Mouse (Mus musculus) cortical plate, adult 2 months (tissue): Measurements from ENCODE around the gene Dnm1. TPM values are rescaled to one million over a fixed set of nuclear protein-coding genes. Genes with fewer than 3 reads are reported as not detected.

Experiments
- H3K27ac ChIP-seq: fragments of 200-500 bp; 2 replicates; pipeline ENCODE4 v1.5.1; 2012; ENCODE audit warnings: low read length, control low read depth, inconsistent platforms; ENCODE audit not compliant: insufficient read depth
- H3K4me1 ChIP-seq: fragments of 200-500 bp; 2 replicates; pipeline ENCODE4 v1.6.1; 2011; ENCODE audit warnings: low read length; ENCODE audit not compliant: control insufficient read depth, insufficient read depth
- H3K4me3 ChIP-seq: fragments of 200-500 bp; 2 replicates; pipeline ENCODE4 v1.5.1; 2011; ENCODE audit warnings: mild to moderate bottlenecking, low read length, control low read depth; ENCODE audit not compliant: insufficient read depth
- CTCF ChIP-seq: fragments of 200-500 bp; IDR thresholded peaks from 2 replicates; pipeline ENCODE4 v1.5.1; 2011; ENCODE audit warnings: mild to moderate bottlenecking, control low read depth, low read length; ENCODE audit not compliant: insufficient read depth; ENCODE audit errors: extremely low read depth
- POLR2A ChIP-seq: fragments of 200-500 bp; IDR thresholded peaks from 2 replicates; pipeline ENCODE4 v1.6.1; 2011; ENCODE audit warnings: mild to moderate bottlenecking, low read length, control low read depth; ENCODE audit not compliant: insufficient read depth; ENCODE audit errors: extremely low read depth
- polyA plus RNA-seq: library from polyadenylated mRNA; depleted of rRNA; stranded (reverse); fragments of >200 nt; gene quantifications from 2 replicates; pipeline ENCODE4 v1.2.3, GENCODE M21; 2012

Dnm1 gene
- polyA plus RNA-seq, 1 experiment: 1,325 TPM

- no peak for TF ChIP-seq POLR2A
- TF ChIP-seq CTCF: no peak
- peaks cover 6% of the 10 kb centered on the region; the same call in 1 of the 2 replicates for H3K4me1 ChIP-seq
- no peak overlapping the region for H3K27ac ChIP-seq
- H3K4me3 ChIP-seq: peak overlapping the region; percentile 59; the same call in 1 of the 2 replicates
Observed at GRCm38 (mm10) chr2:32289578-32289977, 63.6 kb downstream of the Dnm1 start.

GRCm38 (mm10) chr2:32288371-32288931, 64.7 kb downstream of the Dnm1 start:
- Histone ChIP-seq H3K4me1 (peaks cover 6% of the 10 kb centered on the region; the same call in 1 of the 2 replicates), H3K4me3 (peak overlapping the region; percentile 59), H3K27ac (no peak overlapping the region)
- TF ChIP-seq POLR2A: no peak
- TF ChIP-seq CTCF: no peak

DNA sequence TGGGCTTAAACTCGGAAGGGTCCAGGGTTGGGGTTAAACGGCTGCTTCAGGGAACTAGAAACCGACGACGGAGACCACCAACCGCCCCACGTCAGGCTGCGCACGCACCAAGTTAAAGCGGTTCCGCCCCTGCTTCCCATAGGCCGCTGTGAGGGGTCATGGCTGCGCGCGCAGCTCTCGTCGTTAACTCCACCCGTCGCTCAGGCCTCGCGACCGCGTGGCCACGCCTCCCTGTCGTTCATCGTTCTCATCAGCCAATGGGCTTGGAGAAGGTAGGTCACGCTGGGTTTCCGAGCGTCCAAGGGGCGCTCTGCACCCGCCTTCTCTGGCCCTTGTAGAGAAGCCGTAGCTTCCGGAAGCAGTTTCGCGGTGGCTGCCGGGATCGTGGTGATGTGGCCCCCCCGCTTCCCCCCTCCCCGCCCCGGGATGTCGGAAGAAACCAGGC, 65.2 kb downstream of the Dnm1 start, which contains the start of gene Swi5:
Swi5 (minus strand) TSS at position 153 of the 445 bp plus-strand sequence.
- Histone ChIP-seq H3K4me3 (peak within 1 kb of the TSS; percentile 59), H3K4me1 (peaks cover 6% of the 10 kb centered on the region; the same call in 1 of the 2 replicates), H3K27ac (no peak within 1 kb of the TSS)
- TF ChIP-seq CTCF (no peak), POLR2A (peak; percentile 90; the same call in 1 of the 2 replicates)

GRCm38 (mm10) chr2:32287334-32287840, 65.8 kb downstream of the Dnm1 start, which contains the start of gene Golga2:
Gene Golga2 (plus strand): TSS chr2:32287384.
- H3K4me1 ChIP-seq: peaks cover 6% of the 10 kb centered on the region; the same call in 1 of the 2 replicates
- TF ChIP-seq POLR2A (no peak), CTCF (no peak)
- H3K4me3 ChIP-seq: peak within 1 kb of the TSS; percentile 59
- H3K27ac ChIP-seq: no peak within 1 kb of the TSS

DNA sequence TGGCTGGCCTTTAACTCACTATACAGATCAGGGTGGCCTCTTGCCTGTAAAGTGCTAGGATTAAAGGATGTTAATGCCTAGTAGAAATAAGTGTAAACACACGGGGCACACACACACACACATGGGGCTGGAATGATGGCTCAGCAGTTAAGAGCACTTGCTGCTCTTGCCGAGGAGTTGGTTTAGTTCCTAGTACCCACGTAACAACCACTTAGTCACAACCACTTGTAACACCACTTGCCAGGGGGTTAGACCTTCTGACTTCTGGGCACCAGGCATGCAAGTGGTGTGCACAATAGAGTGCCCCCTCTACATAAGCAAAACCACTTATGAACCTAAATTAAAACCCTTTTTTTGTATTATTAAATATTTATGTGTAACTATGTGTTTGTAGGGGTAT, 69.2 kb downstream of the Dnm1 start:
- TF ChIP-seq POLR2A: no peak
- TF ChIP-seq CTCF: no peak
- H3K4me3 ChIP-seq: no peak overlapping the region

DNA sequence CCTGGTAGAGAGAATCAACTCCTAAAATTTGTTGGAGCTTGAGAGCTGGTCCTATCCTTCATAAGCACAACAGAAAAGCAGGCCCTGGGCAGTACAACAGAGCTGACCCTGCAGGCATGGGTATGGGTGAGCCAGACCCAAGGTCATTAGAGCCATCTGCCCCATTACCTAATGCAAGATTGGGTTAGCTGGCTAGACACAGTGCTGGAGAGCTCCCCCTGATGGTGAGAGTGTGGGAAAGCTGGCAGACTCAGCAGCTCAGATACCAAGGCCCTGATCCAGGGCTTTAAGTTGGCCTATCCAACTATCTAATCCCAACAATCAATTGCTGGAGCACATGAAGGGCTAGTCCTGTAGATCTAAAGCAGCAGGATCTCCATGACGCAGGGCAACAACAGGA, 70.4 kb downstream of the Dnm1 start:
- peaks cover 2% of the 10 kb centered on the region; the same call in 1 of the 2 replicates for H3K4me1 ChIP-seq
- no peak overlapping the region for H3K4me3 ChIP-seq
- no peak overlapping the region for H3K27ac ChIP-seq
- peak; percentile 74 for TF ChIP-seq CTCF
- TF ChIP-seq POLR2A: no peak

More for the DNA sequence above, 69.2 kb downstream of the Dnm1 start:
- H3K27ac ChIP-seq: no peak overlapping the region
- H3K4me1 ChIP-seq: peaks cover 3% of the 10 kb centered on the region; the same call in 1 of the 2 replicates

- no peak for TF ChIP-seq POLR2A
- TF ChIP-seq CTCF: no peak
- Histone ChIP-seq H3K4me3 (no peak overlapping the region), H3K4me1 (peaks cover 2% of the 10 kb centered on the region; the same call in 1 of the 2 replicates), H3K27ac (no peak overlapping the region)
Observed at GRCm38 (mm10) chr2:32282289-32282688, 70.8 kb downstream of the Dnm1 start.

DNA sequence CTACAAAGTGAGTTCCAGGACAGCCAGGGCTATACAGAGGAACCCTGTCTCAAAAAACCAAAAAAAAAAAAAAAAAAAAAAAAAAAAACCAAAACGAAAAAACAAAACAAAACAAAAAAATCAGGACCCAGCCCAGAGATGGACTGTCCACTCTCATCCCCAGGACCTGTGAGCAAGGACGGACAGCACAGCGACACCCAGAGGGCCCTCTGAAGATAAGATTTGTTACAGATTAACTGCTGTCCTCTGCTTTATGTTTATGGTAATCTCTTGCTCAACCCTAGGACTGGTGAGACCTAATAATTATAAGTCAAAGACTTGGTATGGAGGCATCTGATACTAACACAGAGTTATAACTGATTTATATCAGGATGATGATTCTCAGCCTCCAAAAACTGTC, 77.3 kb downstream of the Dnm1 start:
- no peak for TF ChIP-seq POLR2A
- no peak for TF ChIP-seq CTCF
- Histone ChIP-seq H3K4me1 (no peaks in the 10 kb centered on the region), H3K4me3 (no peak overlapping the region), H3K27ac (no peak overlapping the region)

- Histone ChIP-seq H3K27ac (no peak overlapping the region), H3K4me1 (no peaks in the 10 kb centered on the region; the same call in 1 of the 2 replicates), H3K4me3 (no peak overlapping the region; the same call in 1 of the 2 replicates)
- TF ChIP-seq POLR2A: no peak
- TF ChIP-seq CTCF: peak; percentile 29; the same call in 1 of the 2 replicates
Observed at GRCm38 (mm10) chr2:32260635-32261034, 92.5 kb downstream of the Dnm1 start.
